Mouse (Mus musculus) heart, adult 2 months (tissue): ENCODE data around the gene Speer4f1.

Experiments
- EP300 ChIP-seq: fragments of 200-500 bp; IDR thresholded peaks from 2 replicates; pipeline ENCODE4 v1.6.1; 2011; ENCODE audit warnings: low read depth, low read length, control low read depth; ENCODE audit not compliant: insufficient read depth
- POLR2A ChIP-seq: fragments of 200-500 bp; IDR thresholded peaks from 2 replicates; pipeline ENCODE4 v1.6.1; 2011; ENCODE audit warnings: mild to moderate bottlenecking, low read depth, low read length, control low read depth; ENCODE audit not compliant: insufficient read depth

GRCm38 (mm10) chr5:17495616-17496015 is 19.7 kb downstream of the Speer4f1 start:
- TF ChIP-seq EP300 = no peak
- no peak for TF ChIP-seq POLR2A
